Mouse (Mus musculus): ENCODE results near the gene Per2. TPM values are rescaled to one million over a fixed set of nuclear protein-coding genes. Genes with fewer than 3 reads are reported as not detected.
A peak's percentile ranks its signal among the peaks of the same experiment; 100 is the strongest.
"Not testable (repeated sequence)": the region's sequence is repeated elsewhere in the genome, so short reads cannot be mapped to it uniquely, and the experiment has no call there.

Per2 gene
- total RNA-seq (2015), result 1.9 and 3.0 TPM in 2 replicates
- 1.9 and 2.0 TPM in 2 replicates for total RNA-seq (2017)

DNA sequence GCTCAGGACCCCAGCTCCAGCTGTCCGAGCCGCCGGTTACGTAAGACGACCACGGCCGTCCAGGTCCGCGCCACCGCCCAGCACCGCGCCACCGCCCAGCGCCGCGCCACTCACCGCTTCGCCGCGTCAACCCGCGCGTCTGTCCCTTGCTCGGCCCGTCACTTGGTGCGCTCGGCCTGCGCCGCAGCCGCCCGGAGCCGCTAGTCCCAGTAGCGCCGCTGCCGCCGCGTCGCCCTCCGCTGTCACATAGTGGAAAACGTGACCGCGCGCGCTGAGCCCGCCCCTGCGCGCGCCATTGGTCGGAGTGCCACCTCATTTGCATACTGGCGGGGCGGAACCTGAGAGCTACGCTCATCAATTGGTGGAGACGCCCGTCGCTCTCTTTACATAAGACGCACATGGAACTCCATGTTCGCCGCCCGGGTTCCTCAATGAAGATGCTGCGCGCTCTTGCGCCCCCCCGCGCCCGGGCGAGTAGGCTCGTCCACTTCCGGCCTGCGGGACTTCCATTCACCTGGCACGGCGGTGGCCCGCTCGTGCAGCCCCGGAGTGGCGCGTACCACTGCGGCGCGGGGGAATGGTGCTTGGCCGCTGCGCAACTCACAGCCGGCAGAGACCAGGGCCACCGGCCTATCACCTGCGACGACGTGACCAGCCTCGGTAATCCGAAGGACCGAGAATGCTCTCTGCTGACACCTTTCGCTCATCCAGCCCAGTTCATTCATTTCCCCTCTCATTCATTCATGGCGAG is at the start of gene Per2:
Per2 (minus strand) TSS at position 266 of the 751 bp plus-strand sequence.
- peak; percentile 85 for ATAC-seq (ENCODE audit: poor library complexity, severe bottlenecking)

DNA sequence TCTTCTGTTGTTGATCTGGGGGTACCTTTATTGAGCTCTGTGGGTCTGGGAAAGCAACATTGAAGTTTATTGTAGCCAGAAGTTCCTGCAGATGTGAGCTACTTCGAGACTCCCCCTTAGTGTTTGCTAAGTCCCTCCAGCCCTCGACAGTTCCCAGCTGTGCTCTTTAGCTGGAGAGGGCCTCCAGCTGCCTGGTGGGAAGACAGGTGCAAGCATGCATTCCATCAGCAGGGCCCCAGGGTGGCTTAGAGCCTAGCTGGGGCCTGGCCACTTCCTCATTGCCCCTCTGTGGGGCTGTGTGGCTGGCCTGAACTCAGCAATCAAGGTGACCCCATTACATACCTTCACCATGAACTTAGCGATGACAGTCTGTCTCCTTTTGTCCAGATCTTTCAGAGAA is 45.5 kb upstream of the Per2 start:
- ATAC-seq (ENCODE audit: poor library complexity, severe bottlenecking), result no peak

DNA sequence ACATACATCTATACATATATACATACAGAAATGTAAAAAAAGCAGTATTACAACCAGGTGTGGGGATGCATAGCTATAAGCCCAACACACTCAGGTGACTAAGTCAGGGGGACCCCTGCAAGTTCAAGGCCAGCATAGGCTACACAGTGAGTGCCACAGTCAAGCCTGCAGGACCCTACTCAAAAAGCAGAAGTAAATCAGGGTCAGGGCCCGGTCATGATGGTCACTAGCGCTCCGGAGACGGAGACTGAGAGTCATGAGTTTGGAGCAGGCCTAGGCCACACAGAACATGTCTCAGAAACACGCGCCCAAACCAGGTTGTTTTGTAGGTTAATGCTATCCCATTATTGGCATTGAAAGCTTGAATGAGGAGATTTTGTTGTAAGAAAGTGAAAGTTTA is 39.5 kb upstream of the Per2 start:
- no peak for ATAC-seq (ENCODE audit: poor library complexity, severe bottlenecking)

DNA sequence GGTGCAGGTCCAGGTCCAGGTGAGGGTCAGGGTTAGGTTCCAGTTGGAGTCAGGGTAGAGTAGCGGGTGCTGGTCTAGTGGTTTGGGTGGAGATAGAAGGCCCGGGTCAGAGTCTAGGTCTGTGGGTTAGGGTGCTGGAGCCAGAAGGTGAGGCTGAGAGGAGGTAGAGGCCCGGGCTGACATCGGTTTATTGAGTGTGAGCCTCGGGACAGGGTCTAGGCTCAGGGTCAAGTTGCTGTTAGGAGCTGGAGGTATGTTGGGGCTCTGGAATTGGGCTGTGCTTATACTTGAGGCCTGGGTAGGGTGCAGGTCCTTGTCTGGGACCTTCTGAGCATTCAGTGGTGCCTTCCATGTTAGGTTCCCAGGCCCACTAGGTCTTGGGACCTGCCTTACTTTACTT is 36.2 kb upstream of the Per2 start:
- ATAC-seq (ENCODE audit: poor library complexity, severe bottlenecking), result no peak

DNA sequence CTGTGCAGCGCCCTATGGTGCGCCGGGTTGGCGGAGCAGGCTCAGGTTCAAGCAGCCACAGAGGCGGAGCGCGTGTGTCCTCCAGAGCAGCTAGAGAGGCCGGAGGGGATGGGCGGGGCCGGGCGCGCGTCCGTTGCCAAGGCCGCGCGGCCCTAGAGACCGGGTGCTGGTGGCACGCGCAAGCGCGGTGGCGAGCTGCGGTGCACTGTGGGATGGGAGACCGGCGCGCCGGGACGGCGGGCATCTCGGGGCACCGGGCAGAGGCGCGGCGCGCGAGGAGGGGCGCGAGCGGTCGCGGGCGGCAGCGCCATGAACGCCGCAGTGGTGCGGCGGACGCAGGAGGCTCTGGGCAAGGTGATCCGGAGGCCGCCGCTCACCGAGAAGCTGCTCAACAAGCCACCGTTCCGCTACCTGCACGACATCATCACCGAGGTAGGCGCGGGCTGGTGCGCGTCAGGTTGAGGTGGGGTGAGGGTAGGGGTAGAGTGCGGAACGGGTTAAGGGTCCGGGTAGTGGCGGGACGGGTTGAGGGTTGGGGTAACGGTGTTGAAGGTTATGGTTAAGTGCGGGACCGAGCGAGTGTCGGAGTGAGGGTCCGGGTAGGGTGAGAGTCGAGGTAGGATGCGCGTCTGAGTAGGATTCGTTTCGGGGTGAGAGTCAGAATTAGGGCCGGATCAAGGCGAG is 35.5 kb upstream of the Per2 start, which contains the start of gene Traf3ip1:
Traf3ip1 (plus strand) TSS at position 191 of the 684 bp plus-strand sequence.
- ATAC-seq (ENCODE audit: poor library complexity, severe bottlenecking), result peak; percentile 98

DNA sequence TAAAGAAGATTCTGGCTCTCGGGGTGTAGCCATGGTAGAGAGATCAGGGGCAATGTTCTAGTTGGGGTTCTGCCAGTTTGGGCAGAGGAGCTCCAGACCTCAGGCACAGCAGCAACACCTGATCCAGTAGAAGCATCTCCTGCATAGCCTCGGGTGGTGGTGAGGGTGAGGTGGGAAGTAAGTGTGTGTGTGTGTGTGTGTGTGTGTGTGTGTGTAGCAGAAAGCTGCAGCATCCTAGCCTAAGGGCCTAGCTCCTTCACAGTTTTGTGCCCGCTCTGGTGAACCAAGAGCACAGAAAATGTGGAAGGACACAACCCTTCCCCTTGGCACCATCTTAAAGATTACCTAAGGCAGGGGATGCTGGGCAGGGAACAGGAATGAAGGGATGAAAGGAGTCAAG is 34.8 kb upstream of the Per2 start:
- no peak for ATAC-seq (ENCODE audit: poor library complexity, severe bottlenecking)

DNA sequence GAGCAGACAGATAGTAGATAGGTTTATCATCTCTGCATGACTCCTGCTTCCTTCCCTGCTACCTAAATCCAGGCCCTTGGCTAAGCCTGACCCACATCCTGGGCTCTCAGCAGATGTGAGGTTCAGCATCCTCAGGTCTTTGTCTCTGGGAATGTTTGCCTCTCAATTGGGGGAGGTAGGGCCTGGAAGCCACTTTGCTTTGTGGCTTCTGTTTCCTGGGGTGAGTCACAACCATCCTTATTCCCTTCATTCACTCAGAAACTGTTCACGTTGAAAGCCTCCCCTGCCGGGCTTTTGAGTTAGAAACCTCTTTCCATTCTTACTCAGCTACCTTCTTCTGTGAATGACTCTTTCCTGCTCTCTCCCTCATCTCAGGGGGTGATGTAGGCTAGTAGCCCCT is 33.6 kb upstream of the Per2 start:
- ATAC-seq (ENCODE audit: poor library complexity, severe bottlenecking), result no peak

DNA sequence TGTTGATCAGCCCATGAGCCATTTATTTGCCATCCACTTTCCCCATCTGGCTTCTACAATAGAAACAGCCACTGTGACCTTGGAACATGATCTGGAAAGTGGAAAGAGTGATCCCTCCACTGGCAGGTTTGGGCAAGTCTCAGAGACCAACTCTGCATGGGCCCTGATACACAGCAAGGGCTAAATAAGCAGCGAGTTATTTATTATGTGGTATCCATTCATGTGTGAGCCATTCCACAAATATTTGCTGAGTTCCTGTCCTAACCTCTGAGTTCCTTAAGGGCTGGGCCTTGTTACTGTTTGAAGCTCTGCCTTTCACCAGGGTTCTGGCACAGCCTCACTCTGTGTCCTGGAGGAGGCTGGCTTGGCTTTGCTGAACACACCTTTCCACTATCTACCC is 31.2 kb upstream of the Per2 start:
- ATAC-seq (ENCODE audit: poor library complexity, severe bottlenecking), result no peak

DNA sequence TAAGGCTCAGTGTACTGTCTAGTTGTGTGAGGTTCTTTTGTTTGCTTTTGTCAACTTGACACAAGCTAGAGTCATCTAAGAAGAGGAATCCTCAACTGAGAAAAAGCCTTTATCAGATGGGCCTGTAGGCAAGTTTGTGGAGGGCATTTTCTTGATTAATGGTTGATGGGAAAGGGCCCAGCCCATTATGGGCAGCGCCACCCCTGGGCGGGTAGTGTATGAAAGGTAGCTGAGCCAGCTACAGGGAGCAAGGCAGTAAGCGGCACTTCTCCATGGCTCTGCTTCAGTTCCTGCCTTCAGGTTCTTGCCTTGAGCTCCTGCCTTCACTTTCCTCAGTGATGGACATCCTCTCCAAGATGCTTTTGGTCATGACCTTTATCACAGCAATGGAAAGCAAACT is 27.0 kb upstream of the Per2 start:
- no peak for ATAC-seq (ENCODE audit: poor library complexity, severe bottlenecking)

DNA sequence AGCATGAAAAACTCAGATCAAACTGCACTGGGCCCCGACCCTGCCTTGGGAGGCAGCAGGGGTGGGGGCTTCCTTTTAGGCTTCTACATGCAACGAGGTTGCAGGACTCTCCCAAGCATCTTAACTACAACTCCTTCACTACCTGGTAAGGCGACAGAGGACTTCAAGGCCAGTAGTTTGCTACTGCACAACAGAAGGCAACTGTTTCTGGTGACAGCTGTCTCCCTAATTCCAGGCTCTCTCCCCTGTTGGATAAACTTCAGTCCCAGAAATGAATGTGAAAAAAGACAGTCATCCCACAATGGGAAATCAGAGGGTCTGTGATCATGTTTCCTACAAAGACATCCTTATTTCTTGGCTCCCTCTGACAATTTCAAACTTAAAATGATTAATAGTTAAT is 26.3 kb upstream of the Per2 start:
- no peak for ATAC-seq (ENCODE audit: poor library complexity, severe bottlenecking)

DNA sequence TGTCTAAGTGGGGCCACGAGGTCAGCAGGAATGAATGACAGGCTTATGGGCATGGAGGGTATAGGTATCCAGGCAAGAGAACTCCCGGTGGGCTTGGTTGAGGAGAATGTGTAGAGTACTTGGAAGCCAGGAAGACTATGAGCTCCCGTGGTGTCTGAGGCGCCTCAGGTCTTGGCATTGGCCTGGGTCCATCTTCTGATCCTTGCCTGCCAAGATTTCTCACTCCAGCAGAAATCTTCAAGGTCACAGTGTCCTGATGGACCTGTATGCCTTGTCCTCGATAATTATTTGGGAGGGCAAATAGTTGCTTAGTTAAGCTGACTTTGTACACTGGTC is 24.9 kb upstream of the Per2 start:
- no peak for ATAC-seq (ENCODE audit: poor library complexity, severe bottlenecking)

DNA sequence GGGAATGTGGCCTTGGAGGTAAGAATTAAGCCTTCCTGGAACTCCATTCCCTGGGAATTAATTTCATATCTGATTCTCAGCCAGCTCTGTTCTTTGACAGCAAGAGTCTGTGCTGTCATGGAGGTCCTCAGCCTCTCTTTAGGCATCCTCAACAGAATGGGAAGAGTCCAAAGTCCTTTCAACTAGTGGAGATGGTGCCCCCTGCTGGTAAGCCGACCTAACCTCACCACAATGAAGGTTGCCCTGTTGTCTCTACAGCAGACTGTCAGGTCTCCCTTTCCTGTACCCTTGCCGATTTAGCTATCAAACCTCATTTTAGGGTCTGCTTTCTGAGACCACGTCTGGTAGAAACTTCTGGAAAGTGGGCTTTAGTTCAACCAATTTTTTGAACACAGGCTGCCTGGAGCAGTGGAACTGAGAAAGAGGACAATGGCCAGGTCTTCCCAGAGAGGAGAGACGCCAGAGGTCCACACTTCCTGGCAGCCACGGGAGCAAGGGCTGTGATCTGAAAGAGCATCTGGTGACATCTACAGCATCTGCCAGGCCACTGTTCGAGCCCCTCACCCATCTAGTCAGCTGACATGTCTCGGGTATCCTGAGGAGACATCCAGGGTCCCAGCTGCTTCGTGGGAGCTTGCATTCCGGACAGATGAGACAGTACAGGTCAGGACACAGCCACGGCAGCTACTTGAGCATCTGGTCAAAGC is 24.3 kb upstream of the Per2 start:
- peak; percentile 96 for ATAC-seq (ENCODE audit: poor library complexity, severe bottlenecking)

DNA sequence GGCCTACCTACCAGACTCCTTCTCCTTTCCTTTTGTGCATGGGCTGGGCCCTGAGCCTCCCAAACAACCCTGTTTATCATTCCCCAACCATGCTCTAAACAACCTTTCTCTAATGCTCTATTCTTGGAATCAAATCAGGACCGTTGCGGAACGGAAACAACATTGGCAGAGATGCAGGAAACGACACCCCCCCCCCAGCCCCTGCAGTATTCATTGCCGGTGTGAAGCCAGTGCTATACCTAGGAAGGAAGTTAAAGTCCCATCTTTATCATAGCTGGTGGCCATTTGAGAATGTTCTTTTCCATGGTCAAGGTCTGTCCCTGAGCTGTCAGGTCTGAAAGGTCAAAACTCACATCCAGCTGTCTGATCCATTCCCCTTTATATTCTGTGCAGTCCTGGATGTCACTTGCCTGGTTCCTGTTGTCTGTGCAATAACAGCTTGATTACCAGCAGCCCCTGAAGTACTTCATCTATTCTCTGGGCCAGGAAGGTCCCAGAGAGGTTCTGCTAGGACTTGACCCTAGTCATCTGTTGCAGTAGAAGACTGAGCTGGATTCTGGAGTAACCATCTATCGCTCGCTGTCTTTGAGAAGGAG is 23.6 kb upstream of the Per2 start:
- ATAC-seq (ENCODE audit: poor library complexity, severe bottlenecking), result no peak

DNA sequence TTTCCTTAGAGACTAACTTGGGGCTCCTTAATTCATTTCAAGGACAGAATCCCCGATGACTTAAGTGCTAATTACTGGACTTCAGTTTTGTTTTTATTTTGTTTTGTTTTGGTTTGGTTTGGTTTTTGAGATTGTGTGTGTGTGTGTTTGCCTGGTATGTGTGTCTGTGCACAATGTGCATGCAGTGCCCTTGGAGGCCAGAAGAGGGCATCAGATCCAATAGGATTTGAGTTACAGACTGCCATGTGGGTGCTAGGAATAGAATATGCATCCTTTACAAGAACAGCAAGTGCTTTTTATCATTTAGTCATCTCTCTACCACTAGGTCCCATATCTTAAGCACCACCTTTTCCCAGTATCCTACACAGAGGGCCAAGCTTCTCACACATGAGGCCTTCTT is 19.8 kb upstream of the Per2 start:
- no peak for ATAC-seq (ENCODE audit: poor library complexity, severe bottlenecking)

DNA sequence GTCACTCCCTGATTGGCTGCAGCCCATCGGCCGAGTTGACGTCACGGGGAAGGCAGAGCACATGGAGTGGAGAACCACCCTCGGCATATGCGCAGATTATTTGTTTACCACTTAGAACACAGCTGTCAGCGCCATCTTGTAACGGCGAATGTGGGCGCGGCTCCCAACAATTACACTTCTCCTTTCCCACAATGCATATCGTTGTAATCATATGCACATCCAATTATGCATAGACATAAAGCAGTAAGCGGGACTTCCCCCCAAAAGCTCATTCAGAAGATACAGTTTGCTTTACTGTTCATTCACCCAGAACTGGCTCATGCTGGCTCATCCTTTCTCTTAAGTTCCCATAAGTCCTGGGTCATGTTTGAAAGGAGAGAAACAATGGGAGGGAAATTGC is 19.0 kb upstream of the Per2 start:
- not testable (repeated sequence) for ATAC-seq (ENCODE audit: poor library complexity, severe bottlenecking)

DNA sequence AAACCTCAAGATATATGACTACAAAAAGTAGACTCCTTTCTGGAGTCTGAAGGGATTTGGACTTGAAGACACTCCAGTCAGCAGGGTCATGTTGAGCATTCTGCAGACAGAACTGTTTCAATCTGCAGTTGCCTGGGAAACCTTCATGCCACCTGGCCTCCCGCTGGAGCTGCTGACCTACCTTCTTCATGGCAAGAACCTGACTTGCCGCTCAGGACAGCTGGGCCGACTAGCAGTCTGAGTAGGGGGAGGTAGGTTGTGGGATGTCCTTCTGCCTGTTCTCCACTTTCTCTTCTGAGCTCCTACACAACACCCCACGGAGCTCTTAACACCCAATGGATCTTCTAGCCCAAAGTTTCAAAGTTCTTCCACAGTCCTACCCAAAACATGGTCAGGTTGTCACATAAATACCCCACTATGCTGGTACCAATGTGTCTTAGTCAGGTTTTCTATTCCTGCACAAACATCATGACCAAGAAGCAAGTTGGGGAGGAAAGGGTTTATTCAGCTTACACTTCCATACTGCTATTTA is 10.8 kb upstream of the Per2 start:
- ATAC-seq (ENCODE audit: poor library complexity, severe bottlenecking), result no peak

DNA sequence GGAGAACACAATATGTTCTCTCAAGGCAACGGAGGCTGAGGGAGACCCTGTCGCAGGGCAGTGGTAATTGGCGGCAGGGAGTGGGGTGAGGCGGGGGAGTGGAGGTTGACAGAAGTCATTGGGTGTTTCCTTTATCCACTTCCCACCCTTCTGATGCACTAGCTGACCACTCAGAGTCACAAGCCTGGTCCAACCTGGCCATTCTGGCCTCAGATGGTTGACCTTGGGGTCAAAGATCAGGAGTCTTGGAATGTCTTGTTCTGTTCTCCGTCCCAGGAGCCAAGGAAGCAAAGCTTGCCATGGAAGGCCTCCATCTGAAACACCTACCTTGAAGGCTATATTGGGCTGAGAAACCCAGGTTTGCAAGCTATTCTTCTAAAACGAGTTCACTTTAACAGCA is 7.1 kb upstream of the Per2 start:
- ATAC-seq (ENCODE audit: poor library complexity, severe bottlenecking), result no peak

DNA sequence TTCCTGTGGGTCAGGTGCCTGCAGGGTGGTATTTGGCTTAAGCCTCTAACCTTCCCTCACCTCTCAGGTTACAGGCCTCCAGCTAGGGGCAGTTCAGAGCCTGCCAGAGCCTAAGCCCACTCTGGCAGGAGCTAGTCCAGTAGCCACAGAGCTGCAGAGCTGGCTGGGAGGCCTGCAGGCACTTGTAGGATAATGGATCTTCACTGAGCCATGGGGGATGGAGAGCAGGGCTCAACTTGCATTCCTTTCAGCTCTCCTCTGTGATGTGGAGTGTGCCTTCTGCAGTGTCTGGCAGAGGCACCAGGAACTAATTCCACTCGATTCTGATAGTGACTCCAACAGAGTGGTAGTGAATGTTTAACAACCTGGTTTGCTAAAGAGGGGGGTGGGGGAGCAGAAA is 6.1 kb upstream of the Per2 start:
- no peak for ATAC-seq (ENCODE audit: poor library complexity, severe bottlenecking)

DNA sequence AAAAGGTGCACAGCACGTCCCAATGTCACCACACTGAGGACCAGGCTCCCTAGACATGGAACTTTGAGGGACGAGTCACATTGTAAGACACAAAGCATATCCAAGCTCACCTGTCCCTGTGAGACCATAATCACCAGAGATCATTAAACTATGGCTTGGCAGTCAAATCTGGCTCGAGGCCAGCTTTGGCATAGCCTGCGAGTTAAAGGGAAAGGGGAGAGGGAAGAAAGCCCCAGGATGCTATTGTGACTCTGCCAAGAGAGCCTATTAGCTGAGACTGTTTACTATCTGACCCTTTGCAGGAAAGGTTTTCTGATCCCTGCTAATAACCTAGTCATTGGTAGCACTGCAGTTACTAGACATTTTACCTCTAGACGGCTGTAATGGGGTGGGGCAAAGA is 5.3 kb upstream of the Per2 start:
- ATAC-seq (ENCODE audit: poor library complexity, severe bottlenecking), result no peak

DNA sequence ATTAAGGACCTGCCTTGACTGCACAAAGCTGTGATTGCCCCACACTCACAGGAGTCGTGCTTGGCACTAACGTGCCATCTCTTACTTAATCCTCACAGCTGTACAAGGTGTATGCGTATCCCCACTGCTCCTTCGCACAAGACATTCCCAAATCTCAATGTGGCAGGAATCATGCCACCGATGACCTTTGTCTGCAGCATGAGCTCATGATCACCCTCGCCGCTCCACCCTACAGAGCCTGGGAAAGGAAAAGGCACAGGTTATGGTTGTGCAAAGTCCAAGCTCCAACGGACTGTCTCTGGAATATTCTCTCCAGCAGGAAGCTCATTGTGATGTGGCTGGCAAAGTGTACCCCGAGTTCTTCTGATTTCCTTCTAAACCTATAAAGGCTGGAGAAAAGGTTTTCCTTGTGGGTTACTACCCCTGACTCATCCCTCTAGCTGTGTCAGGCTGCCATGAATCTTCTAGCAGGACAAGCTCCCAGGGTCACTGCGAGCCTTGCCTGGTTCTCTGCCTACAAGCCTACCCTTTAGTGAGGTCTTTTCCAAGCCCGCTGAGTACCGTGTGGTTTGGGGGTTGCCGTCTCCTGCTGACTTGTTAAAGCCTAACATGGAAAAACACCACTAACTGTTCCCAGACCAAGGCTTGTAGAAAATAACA is 4.3 kb upstream of the Per2 start:
- ATAC-seq (ENCODE audit: poor library complexity, severe bottlenecking), result no peak

DNA sequence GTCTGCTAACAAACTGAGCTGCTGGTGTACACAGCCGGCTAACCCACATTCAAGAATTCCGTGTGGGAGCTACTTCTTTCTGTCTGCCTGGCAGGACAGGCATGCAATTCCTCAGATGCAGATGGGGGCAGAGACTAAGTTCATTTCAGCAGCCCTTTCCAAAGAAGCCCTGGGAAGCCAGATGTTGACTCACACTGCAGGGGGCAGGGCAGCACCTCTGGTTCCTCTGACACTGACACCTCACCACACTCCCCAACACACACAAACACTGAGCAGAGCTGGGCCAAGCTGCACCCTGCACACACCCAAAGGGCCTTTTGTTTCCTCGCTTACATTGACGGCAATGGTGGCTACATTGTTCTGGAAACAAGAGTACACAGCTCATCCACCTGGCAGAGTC is 1.4 kb upstream of the Per2 start:
- no peak for ATAC-seq (ENCODE audit: poor library complexity, severe bottlenecking)

Data from megakaryocyte, adult 5-6 weeks (primary cell).